Mouse (Mus musculus): Measurements from ENCODE around the gene Fcho2.

DNA sequence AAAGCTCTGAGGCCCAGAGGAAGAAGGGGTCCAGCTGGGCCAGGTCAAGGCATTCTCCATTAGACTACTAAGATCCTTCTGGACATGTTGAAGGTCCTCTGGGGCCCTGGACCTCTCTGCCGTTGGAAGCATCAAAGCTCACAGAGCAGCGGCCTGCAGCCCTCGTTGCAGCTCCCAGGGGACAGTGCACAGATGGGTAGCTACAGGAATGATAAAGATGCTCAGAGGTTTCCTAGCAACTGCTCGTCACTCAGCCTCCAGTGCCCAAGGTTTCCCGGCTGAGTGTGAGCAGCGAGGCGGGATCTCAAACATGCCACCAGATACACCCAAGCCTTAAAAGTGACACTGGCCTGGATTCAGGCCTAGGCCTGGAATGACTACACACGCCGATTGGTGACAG, 127.3 kb downstream of the Fcho2 start:
- TF ChIP-seq EP300 (IDR thresholded peaks at IDR 0.05; ENCODE audit: insufficient read depth, low read depth, low read length), result no peak
- TF ChIP-seq POLR2A (IDR thresholded peaks at IDR 0.05; ENCODE audit: insufficient read depth, low read length), result no peak
- TF ChIP-seq CTCF (IDR thresholded peaks at IDR 0.05; ENCODE audit: low read depth, low read length), result no peak

Measured in ES-Bruce4 (cell line).